Mouse (Mus musculus) splenic B cell, adult 2 months (primary cell): ENCODE results near the gene Hras.

Experiments used
- DNase-seq: peaks from one replicate; pipeline ENCODE4 v3.0.0-alpha.2; 2011; ENCODE audit warnings: low read depth, low spot score
- H3K27me3 ChIP-seq: 2 replicates; pipeline ENCODE4 v1.6.1; 2012; ENCODE audit warnings: mild to moderate bottlenecking, low read length, moderate library complexity, mixed read lengths; ENCODE audit not compliant: control insufficient read depth, poor library complexity, insufficient read depth, severe bottlenecking
- H3K36me3 ChIP-seq: 2 replicates; pipeline ENCODE4 v1.6.1; 2012; ENCODE audit warnings: mild to moderate bottlenecking, low read length, moderate library complexity, mixed read lengths; ENCODE audit not compliant: control insufficient read depth, poor library complexity, insufficient read depth, severe bottlenecking

Hras gene

GRCm38 (mm10) chr7:141218141-141218540 is 24.3 kb upstream of the Hras start:
- no peaks in the 10 kb centered on the region for H3K27me3 ChIP-seq
- DNase-seq: no peak
- H3K36me3 ChIP-seq: no peaks in the 10 kb centered on the region

- no peak for DNase-seq
- H3K27me3 ChIP-seq: no peaks in the 10 kb centered on the region
Observed at GRCm38 (mm10) chr7:141217343-141218013, 23.7 kb upstream of the Hras start.

GRCm38 (mm10) chr7:141216894-141217293 is 23.1 kb upstream of the Hras start:
- Histone ChIP-seq H3K27me3 (no peaks in the 10 kb centered on the region), H3K36me3 (no peaks in the 10 kb centered on the region)
- no peak for DNase-seq

More at GRCm38 (mm10) chr7:141217343-141218013, 23.7 kb upstream of the Hras start:
- H3K36me3 ChIP-seq: no peaks in the 10 kb centered on the region

GRCm38 (mm10) chr7:141215880-141216733 is 22.3 kb upstream of the Hras start:
- DNase-seq: peak; percentile 68
- H3K27me3 ChIP-seq: no peaks in the 10 kb centered on the region
- H3K36me3 ChIP-seq: no peaks in the 10 kb centered on the region

GRCm38 (mm10) chr7:141215101-141215879 is 21.5 kb upstream of the Hras start, which contains the start of gene Rassf7:
Rassf7 (plus strand) TSS chr7:141215860.
- no peaks in the 10 kb centered on the region for H3K27me3 ChIP-seq
- DNase-seq: peak; percentile 98
- no peaks in the 10 kb centered on the region for H3K36me3 ChIP-seq

GRCm38 (mm10) chr7:141214310-141214709 is 20.5 kb upstream of the Hras start:
- DNase-seq: no peak
- Histone ChIP-seq H3K36me3 (no peaks in the 10 kb centered on the region), H3K27me3 (no peaks in the 10 kb centered on the region)

GRCm38 (mm10) chr7:141213605-141214235 is 19.9 kb upstream of the Hras start, which contains the start of gene Lmntd2:
Lmntd2 (minus strand) TSS chr7:141214080.
- H3K27me3 ChIP-seq: no peaks in the 10 kb centered on the region
- no peak for DNase-seq
- no peaks in the 10 kb centered on the region for H3K36me3 ChIP-seq

- no peaks in the 10 kb centered on the region for H3K27me3 ChIP-seq
- no peak for DNase-seq
Observed at GRCm38 (mm10) chr7:141213133-141213532, 19.3 kb upstream of the Hras start.

GRCm38 (mm10) chr7:141210606-141211131 is 16.9 kb upstream of the Hras start:
- H3K27me3 ChIP-seq: no peaks in the 10 kb centered on the region
- no peaks in the 10 kb centered on the region for H3K36me3 ChIP-seq
- DNase-seq: no peak

More at GRCm38 (mm10) chr7:141213133-141213532, 19.3 kb upstream of the Hras start:
- H3K36me3 ChIP-seq: no peaks in the 10 kb centered on the region

GRCm38 (mm10) chr7:141210137-141210536 is 16.3 kb upstream of the Hras start:
- no peak for DNase-seq
- H3K27me3 ChIP-seq: no peaks in the 10 kb centered on the region
- H3K36me3 ChIP-seq: no peaks in the 10 kb centered on the region

GRCm38 (mm10) chr7:141209526-141209925 is 15.7 kb upstream of the Hras start:
- H3K27me3 ChIP-seq: no peaks in the 10 kb centered on the region
- no peaks in the 10 kb centered on the region for H3K36me3 ChIP-seq
- DNase-seq: no peak

- no peak for DNase-seq
- Histone ChIP-seq H3K36me3 (no peaks in the 10 kb centered on the region), H3K27me3 (no peaks in the 10 kb centered on the region)
Observed at GRCm38 (mm10) chr7:141206182-141206937, 12.6 kb upstream of the Hras start.

GRCm38 (mm10) chr7:141205504-141205903 is 11.7 kb upstream of the Hras start:
- no peaks in the 10 kb centered on the region for H3K36me3 ChIP-seq
- no peaks in the 10 kb centered on the region for H3K27me3 ChIP-seq
- no peak for DNase-seq
